Mouse (Mus musculus): ENCODE measurements around the gene Cxcl15.

The Cxcl15 gene

GRCm38 (mm10) chr5:90794195-90794625 lies at the start of gene Cxcl15:
Cxcl15 (plus strand) TSS chr5:90794534.
- no peak for DNase-seq

- no peak for DNase-seq
These were observed 40.4 kb upstream of the Cxcl15 start for GRCm38 (mm10) chr5:90753934-90754333.

GRCm38 (mm10) chr5:90758020-90758605 lies 36.2 kb upstream of the Cxcl15 start:
- DNase-seq = peak; percentile 13

GRCm38 (mm10) chr5:90759077-90760065 lies 35.0 kb upstream of the Cxcl15 start, which contains the start of gene Cxcl5:
Cxcl5 (plus strand) TSS chr5:90759360.
- DNase-seq = peak; percentile 31

- no peak for DNase-seq
These were observed 34.0 kb upstream of the Cxcl15 start for GRCm38 (mm10) chr5:90760303-90760702.

- no peak for DNase-seq
These were observed 33.5 kb upstream of the Cxcl15 start for GRCm38 (mm10) chr5:90760844-90761243.

GRCm38 (mm10) chr5:90761834-90762233 lies 32.5 kb upstream of the Cxcl15 start:
- DNase-seq = no peak

- DNase-seq = no peak
These were observed 30.2 kb upstream of the Cxcl15 start for GRCm38 (mm10) chr5:90763912-90764665.

- no peak for DNase-seq
These were observed 28.3 kb upstream of the Cxcl15 start for GRCm38 (mm10) chr5:90765821-90766606.

GRCm38 (mm10) chr5:90768218-90768617 lies 26.1 kb upstream of the Cxcl15 start, which contains the start of gene Ppbp:
Ppbp (plus strand) TSS chr5:90768518.
- no peak for DNase-seq

- DNase-seq = no peak
These were observed 23.0 kb upstream of the Cxcl15 start for GRCm38 (mm10) chr5:90771369-90771768.

GRCm38 (mm10) chr5:90771880-90772653 lies 22.3 kb upstream of the Cxcl15 start, which contains the start of gene Pf4:
Pf4 (plus strand) TSS chr5:90772435.
- peak; percentile 64 for DNase-seq

- DNase-seq = no peak
These were observed 18.8 kb upstream of the Cxcl15 start for GRCm38 (mm10) chr5:90775562-90775961.

GRCm38 (mm10) chr5:90777621-90778020 lies 16.7 kb upstream of the Cxcl15 start:
- no peak for DNase-seq

- DNase-seq = no peak
These were observed 15.5 kb upstream of the Cxcl15 start for GRCm38 (mm10) chr5:90778856-90779255.

- no peak for DNase-seq
These were observed 10.6 kb upstream of the Cxcl15 start for GRCm38 (mm10) chr5:90783697-90784096.

GRCm38 (mm10) chr5:90785659-90786588 lies 8.4 kb upstream of the Cxcl15 start, which contains the start of gene Cxcl3:
Cxcl3 (plus strand) TSS chr5:90786103.
- peak; percentile 70 for DNase-seq

GRCm38 (mm10) chr5:90788114-90788513 lies 6.2 kb upstream of the Cxcl15 start:
- no peak for DNase-seq

- DNase-seq = peak; percentile 13
These were observed 4.8 kb upstream of the Cxcl15 start for GRCm38 (mm10) chr5:90789306-90790073.
